ENCODE assay signal across 14 mouse cellular contexts in genomic region chr2:171996979-171997686, GRCm38 (mm10). TPM values are rescaled to one million over a fixed set of nuclear protein-coding genes. Genes with fewer than 3 reads are reported as not detected.
DNase-seq lines count a peak whose midpoint lies in the region; ATAC-seq and TF ChIP-seq lines count a peak whose summit lies in the region.
"Had no signal": no experiment of that assay in that cellular context is flagged by ENCODE, and none has a peak within 500 bp of the region (broad histone marks: within the 10 kb centered on the region; RNA-seq: fewer than 3 reads in every experiment).

No protein-coding gene starts in this region.

- H3K4me3 ChIP-seq in hindbrain, embryonic 15.5 days, result no peak overlapping the region
- no peak overlapping the region for H3K4me3 ChIP-seq in hindbrain, embryonic 12.5 days
- no peak overlapping the region for H3K4me3 ChIP-seq in embryonic facial prominence, embryonic 14.5 days (ENCODE audit: low read depth, low read length)
- no peak overlapping the region for H3K4me3 ChIP-seq in forebrain, postnatal 0 days (ENCODE audit: low read depth, low read length)
- H3K4me3 ChIP-seq: neural tube, embryonic 15.5 days had no signal

- DNase-seq in embryonic facial prominence, embryonic 14.5 days (ENCODE audit: low spot score), result peak; percentile 72
- no peak for DNase-seq in forebrain, postnatal 0 days
- DNase-seq in lung, postnatal 4 days, result peak; percentile 60 to 82
- DNase-seq in testis, postnatal 14 days (ENCODE audit: low spot score), result no peak
- no peak for DNase-seq in layer of hippocampus, adult 8-10 months (ENCODE audit: low spot score in 2 of 2)
- DNase-seq: adrenal gland, adult 8-10 months; cerebellum, adult 9-11 months had no signal

- H3K27ac ChIP-seq in hindbrain, embryonic 15.5 days (replicated peaks), result no peak overlapping the region
- H3K27ac ChIP-seq in hindbrain, embryonic 12.5 days, result no peak overlapping the region
- no peak overlapping the region for H3K27ac ChIP-seq in embryonic facial prominence, embryonic 14.5 days (replicated peaks; ENCODE audit: low read depth, low read length)
- H3K27ac ChIP-seq in forebrain, postnatal 0 days (ENCODE audit: low read depth, low read length), result no peak overlapping the region
- H3K27ac ChIP-seq: macrophage; neural tube, embryonic 15.5 days had no signal

- no peaks in the 10 kb centered on the region for H3K36me3 ChIP-seq in hindbrain, embryonic 15.5 days
- no peaks in the 10 kb centered on the region for H3K36me3 ChIP-seq in hindbrain, embryonic 12.5 days
- no peaks in the 10 kb centered on the region for H3K36me3 ChIP-seq in embryonic facial prominence, embryonic 14.5 days (ENCODE audit: control insufficient read depth, insufficient read depth, low read length)
- no peaks in the 10 kb centered on the region for H3K36me3 ChIP-seq in forebrain, postnatal 0 days (ENCODE audit: insufficient read depth)
- H3K36me3 ChIP-seq: G1E; neural tube, embryonic 15.5 days had no signal

- no peaks in the 10 kb centered on the region for H3K4me1 ChIP-seq in hindbrain, embryonic 15.5 days (replicated peaks)
- peaks cover 13% of the 10 kb centered on the region for H3K4me1 ChIP-seq in hindbrain, embryonic 12.5 days
- no peaks in the 10 kb centered on the region for H3K4me1 ChIP-seq in embryonic facial prominence, embryonic 14.5 days (ENCODE audit: control insufficient read depth, insufficient read depth, low read length)
- no peaks in the 10 kb centered on the region for H3K4me1 ChIP-seq in forebrain, postnatal 0 days (ENCODE audit: insufficient read depth)

- no peak for TF ChIP-seq CTCF in forebrain, postnatal 0 days (IDR thresholded peaks at IDR 0.05; ENCODE audit: low read depth)

- no peak overlapping the region for H3K9ac ChIP-seq in hindbrain, embryonic 15.5 days
- no peak overlapping the region for H3K9ac ChIP-seq in hindbrain, embryonic 12.5 days
- H3K9ac ChIP-seq in embryonic facial prominence, embryonic 14.5 days (ENCODE audit: low read depth, low read length), result no peak overlapping the region
- H3K9ac ChIP-seq in forebrain, postnatal 0 days, result no peak overlapping the region
- H3K9ac ChIP-seq: neural tube, embryonic 15.5 days had no signal

- H3K27me3 ChIP-seq in hindbrain, embryonic 15.5 days, result no peaks in the 10 kb centered on the region
- no peaks in the 10 kb centered on the region for H3K27me3 ChIP-seq in hindbrain, embryonic 12.5 days
- no peaks in the 10 kb centered on the region for H3K27me3 ChIP-seq in embryonic facial prominence, embryonic 14.5 days (replicated peaks; ENCODE audit: control insufficient read depth, insufficient read depth, low read length)
- no peaks in the 10 kb centered on the region for H3K27me3 ChIP-seq in forebrain, postnatal 0 days (ENCODE audit: insufficient read depth, low read length)
- H3K27me3 ChIP-seq: neural tube, embryonic 15.5 days had no signal

- no peaks in the 10 kb centered on the region for H3K9me3 ChIP-seq in hindbrain, embryonic 15.5 days
- H3K9me3 ChIP-seq in hindbrain, embryonic 12.5 days (replicated peaks), result no peaks in the 10 kb centered on the region
- no peaks in the 10 kb centered on the region for H3K9me3 ChIP-seq in embryonic facial prominence, embryonic 14.5 days (ENCODE audit: control insufficient read depth, low read length)
- no peaks in the 10 kb centered on the region for H3K9me3 ChIP-seq in forebrain, postnatal 0 days (ENCODE audit: low read length)
- H3K9me3 ChIP-seq: neural tube, embryonic 15.5 days had no signal

- peak; percentile 61; the same call in 1 of the 2 replicates for ATAC-seq in hindbrain, embryonic 15.5 days (ENCODE audit: low FRiP score, low read depth)
- ATAC-seq in hindbrain, embryonic 12.5 days (ENCODE audit: low FRiP score), result no peak
- peak; percentile 85 for ATAC-seq in embryonic facial prominence, embryonic 14.5 days (ENCODE audit: low read depth)
- peak; percentile 32; the same call in 1 of the 2 replicates for ATAC-seq in forebrain, postnatal 0 days

- WGBS in hindbrain, embryonic 15.5 days, result 60% methylated on average over 6 of the region's 6 CpGs
- 74% methylated on average over 6 of the region's 6 CpGs for WGBS in hindbrain, embryonic 12.5 days
- 60% methylated on average over 6 of the region's 6 CpGs for WGBS in embryonic facial prominence, embryonic 14.5 days
- 63% methylated on average over 6 of the region's 6 CpGs for WGBS in forebrain, postnatal 0 days

- no peak overlapping the region for H3K4me2 ChIP-seq in hindbrain, embryonic 15.5 days
- H3K4me2 ChIP-seq in hindbrain, embryonic 12.5 days (replicated peaks), result no peak overlapping the region
- H3K4me2 ChIP-seq in embryonic facial prominence, embryonic 14.5 days (ENCODE audit: low read depth, low read length), result no peak overlapping the region
- no peak overlapping the region for H3K4me2 ChIP-seq in forebrain, postnatal 0 days (ENCODE audit: low read depth)
- H3K4me2 ChIP-seq: heart, embryonic 11.5 days; neural tube, embryonic 15.5 days had no signal

RNA-seq across cellular contexts. Expression of gene Cbln4, which starts 46.1 kb away (rescaled TPM):
- polyA plus RNA-seq in hindbrain, embryonic 15.5 days (2015; fragmentation: Nextera tagmentation; extraction: Ambion mirVana), result 37.8 and 38.2 TPM in 2 replicates
- 7.8 and 8.0 TPM in 2 replicates for polyA plus RNA-seq in hindbrain, embryonic 12.5 days (2016; fragmentation: Nextera tagmentation; extraction: Ambion mirVana)
- 1.0 and 1.3 TPM in 2 replicates for polyA plus RNA-seq in embryonic facial prominence, embryonic 14.5 days (2014; fragmentation: Nextera tagmentation; extraction: Ambion mirVana)
- 10.9 and 15.7 TPM in 2 replicates for total RNA-seq in forebrain, postnatal 0 days (2014; rRNA removed)
- 11.5 and 24.0 TPM in 2 replicates for polyA plus RNA-seq in forebrain, postnatal 0 days (2015; fragmentation: Nextera tagmentation; extraction: Ambion mirVana)
- 10 to 100 TPM in 2 of 4 experiments, 1 to 10 TPM in 2; 8.0 to 10.9 (median 10.0) TPM for total RNA-seq in layer of hippocampus, adult 8-10 months (2022)
- total RNA-seq: adrenal gland, adult 8-10 months had no signal
- polyA plus RNA-seq: G1E; macrophage; spleen, adult 2 months had no signal

Comparison
In these comparisons a context has a peak if more than half of its experiments do, and no peak if none do; other contexts are left out.
1. DNase-seq: peak in embryonic facial prominence, embryonic 14.5 days (single experiment) and lung, postnatal 4 days (2 of 2); none in forebrain, postnatal 0 days (single experiment), testis, postnatal 14 days (single experiment) and layer of hippocampus, adult 8-10 months (0 of 2).